Mouse (Mus musculus): Measurements from ENCODE around the gene Oosp2.

DNA sequence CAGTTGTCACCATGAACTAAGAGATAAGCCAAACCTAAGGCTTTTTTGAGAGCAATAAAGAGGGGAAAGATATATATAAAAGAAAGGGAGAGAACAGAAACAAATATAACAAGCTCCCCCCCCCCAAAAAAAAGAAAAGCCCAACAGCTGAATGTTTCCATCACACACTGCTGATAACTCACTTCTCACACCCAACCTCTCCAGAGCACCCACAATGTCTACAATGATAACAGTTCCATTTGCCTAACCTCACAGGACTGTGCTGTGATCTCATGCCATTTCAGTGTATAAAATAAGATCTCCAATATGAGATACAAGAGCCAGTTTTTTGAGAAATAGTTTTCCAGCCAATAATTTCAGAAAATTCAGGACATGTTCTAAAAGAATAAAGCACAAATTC, 42.4 kb downstream of the Oosp2 start:
- TF ChIP-seq CTCF (IDR thresholded peaks at IDR 0.05; ENCODE audit: low read depth) (no peak), EP300 (IDR thresholded peaks at IDR 0.05; ENCODE audit: low read depth) (peak; percentile 63)

Data from liver, embryonic 14.5 days (tissue).